Mouse (Mus musculus) embryonic fibroblast, embryonic 13.5 days (primary cell): Measurements from ENCODE around the gene Dlg2.

Experiments used
- CTCF ChIP-seq: IDR thresholded peaks from 2 replicates; pipeline ENCODE4 v1.5.1; 2011; ENCODE audit warnings: mild to moderate bottlenecking, control low read depth, low read length, moderate library complexity, borderline replicate concordance; ENCODE audit not compliant: insufficient read depth
- POLR2A ChIP-seq: IDR thresholded peaks from 2 replicates; pipeline ENCODE4 v1.6.1; 2011; ENCODE audit warnings: low read depth, mild to moderate bottlenecking, control low read depth, low read length, moderate library complexity

- TF ChIP-seq CTCF (no peak), POLR2A (no peak)
Observed at GRCm38 (mm10) chr7:92327343-92327896, 1850.9 kb downstream of the Dlg2 start.
